Mouse (Mus musculus) cerebellum, adult 2 months (tissue): ENCODE results near the gene Nkx2-3. TPM values are rescaled to one million over a fixed set of nuclear protein-coding genes. Genes with fewer than 3 reads are reported as not detected.
A peak's percentile ranks its signal among the peaks of the same experiment; 100 is the strongest.

Experiments
- DNase-seq, 2 experiments: peaks; one replicate each; pipeline ENCODE4 v3.0.0; 2021
- H3K27ac ChIP-seq: fragments of 200-500 bp; 2 replicates; pipeline ENCODE4 v1.5.1; 2012; ENCODE audit warnings: low read length, control low read depth, inconsistent platforms; ENCODE audit not compliant: insufficient read depth
- H3K27me3 ChIP-seq: fragments of 200-500 bp; 2 replicates; pipeline ENCODE4 v1.6.1; 2012; ENCODE audit warnings: inconsistent platforms, mild to moderate bottlenecking, low read length, moderate library complexity; ENCODE audit not compliant: control insufficient read depth, insufficient read depth
- H3K4me1 ChIP-seq: fragments of 200-500 bp; 2 replicates; pipeline ENCODE4 v1.6.1; 2011; ENCODE audit warnings: low read length; ENCODE audit not compliant: control insufficient read depth, insufficient read depth
- H3K4me3 ChIP-seq: fragments of 200-500 bp; replicated peaks from 2 replicates; pipeline ENCODE3; 2011; ENCODE audit warnings: mild to moderate bottlenecking, low read depth, low read length, control low read depth; ENCODE audit not compliant: insufficient read depth
- CTCF ChIP-seq: fragments of 200-500 bp; IDR thresholded peaks from 2 replicates; pipeline ENCODE4 v1.5.1; 2011; ENCODE audit warnings: low read depth, mild to moderate bottlenecking, control low read depth, low read length, moderate library complexity, borderline replicate concordance; ENCODE audit not compliant: insufficient read depth
- POLR2A ChIP-seq: fragments of 200-500 bp; IDR thresholded peaks from 2 replicates; pipeline ENCODE4 v1.6.1; 2011; ENCODE audit warnings: low read length, control low read depth, borderline replicate concordance; ENCODE audit not compliant: insufficient read depth
- WGBS: fragments of 180-500 bp; shearing (Covaris S2); methylation state at CpG from one replicate; pipeline ENCODE4 v1.1.7; 2018; 5-methylcytosine and 5-hydroxymethylcytosine counted together
- polyA plus RNA-seq: library from polyadenylated mRNA; depleted of rRNA; stranded (reverse); fragments of >200 nt; gene quantifications from 2 replicates; pipeline ENCODE4 v1.2.3, GENCODE M21; 2012

Nkx2-3 gene
- polyA plus RNA-seq, 1 experiment = not detected

GRCm38 (mm10) chr19:43611561-43611960, 564 bp upstream of the Nkx2-3 start:
- Histone ChIP-seq H3K27me3 (peaks cover 51% of the 10 kb centered on the region), H3K4me3 (no peak overlapping the region), H3K27ac (no peak overlapping the region), H3K4me1 (no peaks in the 10 kb centered on the region)
- no peak for TF ChIP-seq CTCF
- TF ChIP-seq POLR2A = no peak
- 15% methylated on average over 12 of the region's 12 CpGs for WGBS
- no peak for DNase-seq

- WGBS = 2% methylated on average over 23 of the region's 23 CpGs
Measured at GRCm38 (mm10) chr19:43612501-43612971, 411 bp downstream of the Nkx2-3 start.

GRCm38 (mm10) chr19:43613293-43614130, 1.4 kb downstream of the Nkx2-3 start:
- DNase-seq = peak in 1 of 2 experiments; percentile 32
- TF ChIP-seq CTCF (no peak), POLR2A (no peak)
- no peak overlapping the region for H3K27ac ChIP-seq
- 7% methylated on average over 26 of the region's 26 CpGs for WGBS
- no peaks in the 10 kb centered on the region for H3K4me1 ChIP-seq
- H3K4me3 ChIP-seq = no peak overlapping the region
- H3K27me3 ChIP-seq = peaks cover 51% of the 10 kb centered on the region

More at GRCm38 (mm10) chr19:43612501-43612971, 411 bp downstream of the Nkx2-3 start:
- Histone ChIP-seq H3K27ac (no peak overlapping the region), H3K4me1 (no peaks in the 10 kb centered on the region), H3K27me3 (peaks cover 53% of the 10 kb centered on the region), H3K4me3 (no peak overlapping the region)
- TF ChIP-seq POLR2A (no peak), CTCF (no peak)
- DNase-seq = peak in 1 of 2 experiments; percentile 35

GRCm38 (mm10) chr19:43614341-43615073, 2.4 kb downstream of the Nkx2-3 start:
- TF ChIP-seq POLR2A (no peak), CTCF (no peak)
- no peaks in the 10 kb centered on the region for H3K4me1 ChIP-seq
- DNase-seq = peak in 1 of 2 experiments; percentile 41
- no peak overlapping the region for H3K4me3 ChIP-seq
- 1% methylated on average over 89 of the region's 92 CpGs for WGBS
- H3K27ac ChIP-seq = no peak overlapping the region
- peaks cover 50% of the 10 kb centered on the region for H3K27me3 ChIP-seq

GRCm38 (mm10) chr19:43615074-43615445, 2.9 kb downstream of the Nkx2-3 start:
- WGBS = 2% methylated on average over 20 of the region's 20 CpGs

GRCm38 (mm10) chr19:43615571-43616414, 3.7 kb downstream of the Nkx2-3 start:
- no peaks in the 10 kb centered on the region for H3K4me1 ChIP-seq
- H3K27ac ChIP-seq = no peak overlapping the region
- TF ChIP-seq CTCF (no peak), POLR2A (no peak)
- no peak overlapping the region for H3K4me3 ChIP-seq
- WGBS = under 1% methylated on average over 34 of the region's 34 CpGs
- H3K27me3 ChIP-seq = peaks cover 46% of the 10 kb centered on the region
- no peak for DNase-seq

More at GRCm38 (mm10) chr19:43615074-43615445, 2.9 kb downstream of the Nkx2-3 start:
- Histone ChIP-seq H3K4me3 (no peak overlapping the region), H3K4me1 (no peaks in the 10 kb centered on the region), H3K27ac (no peak overlapping the region), H3K27me3 (peaks cover 48% of the 10 kb centered on the region)
- DNase-seq = no peak
- no peak for TF ChIP-seq CTCF
- no peak for TF ChIP-seq POLR2A

GRCm38 (mm10) chr19:43616415-43616861, 4.3 kb downstream of the Nkx2-3 start:
- DNase-seq = no peak
- peaks cover 41% of the 10 kb centered on the region for H3K27me3 ChIP-seq
- no peak overlapping the region for H3K27ac ChIP-seq
- H3K4me1 ChIP-seq = no peaks in the 10 kb centered on the region
- TF ChIP-seq POLR2A = no peak
- TF ChIP-seq CTCF = no peak
- WGBS = 1% methylated on average over 35 of the region's 35 CpGs
- H3K4me3 ChIP-seq = no peak overlapping the region
